Mouse (Mus musculus) kidney, adult 18-20 months (tissue): Measurements from ENCODE around the gene 1700030J22Rik.

Experiments used
- DNase-seq: peaks from one replicate; pipeline ENCODE4 v3.0.0; 2021

1700030J22Rik gene

DNA sequence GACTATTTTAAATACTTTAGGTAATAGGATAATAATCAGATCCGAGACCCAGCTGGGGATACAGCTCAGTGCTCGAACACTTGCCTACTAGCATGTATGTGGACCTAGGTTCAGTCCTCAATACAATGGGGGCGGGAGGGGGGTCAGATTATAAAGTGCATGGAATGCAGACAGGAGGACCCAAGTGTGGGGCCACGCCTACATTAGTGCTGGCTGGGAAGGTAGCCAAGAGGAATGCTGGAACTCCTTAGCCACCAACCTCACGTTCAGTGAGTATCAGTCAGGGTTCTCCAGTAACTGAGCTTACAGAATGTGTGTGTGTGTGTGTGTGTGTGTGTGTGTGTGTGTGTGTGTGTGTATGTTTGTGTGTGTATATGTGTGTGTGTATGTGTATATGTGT, 27.4 kb downstream of the 1700030J22Rik start:
- peak; percentile 49 for DNase-seq

GRCm38 (mm10) chr8:116947589-116947988, 31.2 kb downstream of the 1700030J22Rik start:
- no peak for DNase-seq

- DNase-seq, result no peak
These were observed 31.9 kb downstream of the 1700030J22Rik start for GRCm38 (mm10) chr8:116946851-116947250.

- no peak for DNase-seq
These were observed 32.4 kb downstream of the 1700030J22Rik start for GRCm38 (mm10) chr8:116946268-116946838.

DNA sequence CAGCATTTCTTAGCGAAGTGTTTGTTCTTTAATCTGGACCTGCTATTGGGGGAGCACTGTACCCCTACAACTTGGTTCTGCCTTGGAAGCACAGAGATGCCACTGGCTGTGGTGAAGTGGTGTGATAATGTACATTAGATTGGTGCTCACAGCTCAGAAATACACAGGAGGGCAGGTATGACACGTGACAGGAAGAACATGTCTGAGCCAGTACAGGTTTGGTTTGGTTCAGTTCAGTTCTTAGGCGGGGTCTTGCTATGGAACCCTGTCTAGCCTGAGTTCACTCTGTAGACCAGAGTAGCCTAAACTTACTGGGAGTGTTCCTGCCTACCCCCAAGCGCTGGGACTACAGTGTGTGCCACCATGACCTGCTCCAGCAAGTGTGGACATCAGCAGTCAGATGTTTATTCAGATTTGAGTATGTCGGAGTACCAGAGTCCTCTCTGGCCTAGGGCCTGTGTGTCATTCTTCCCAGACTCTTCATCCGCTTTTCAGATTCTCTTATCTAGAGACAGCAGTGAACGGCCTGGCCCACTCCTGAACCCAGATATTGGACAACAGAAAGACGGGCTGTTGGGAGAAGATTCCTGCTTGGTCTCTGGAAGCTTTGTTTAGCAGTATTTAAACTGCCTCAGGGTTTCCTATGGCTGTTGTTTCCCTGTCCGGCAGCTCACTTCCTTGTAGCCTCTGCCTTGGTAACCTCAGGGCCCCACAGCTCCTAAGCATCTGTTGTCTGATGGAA, 33.4 kb downstream of the 1700030J22Rik start:
- DNase-seq, result no peak

- DNase-seq, result no peak
These were observed 34.4 kb downstream of the 1700030J22Rik start for GRCm38 (mm10) chr8:116944385-116944696.

DNA sequence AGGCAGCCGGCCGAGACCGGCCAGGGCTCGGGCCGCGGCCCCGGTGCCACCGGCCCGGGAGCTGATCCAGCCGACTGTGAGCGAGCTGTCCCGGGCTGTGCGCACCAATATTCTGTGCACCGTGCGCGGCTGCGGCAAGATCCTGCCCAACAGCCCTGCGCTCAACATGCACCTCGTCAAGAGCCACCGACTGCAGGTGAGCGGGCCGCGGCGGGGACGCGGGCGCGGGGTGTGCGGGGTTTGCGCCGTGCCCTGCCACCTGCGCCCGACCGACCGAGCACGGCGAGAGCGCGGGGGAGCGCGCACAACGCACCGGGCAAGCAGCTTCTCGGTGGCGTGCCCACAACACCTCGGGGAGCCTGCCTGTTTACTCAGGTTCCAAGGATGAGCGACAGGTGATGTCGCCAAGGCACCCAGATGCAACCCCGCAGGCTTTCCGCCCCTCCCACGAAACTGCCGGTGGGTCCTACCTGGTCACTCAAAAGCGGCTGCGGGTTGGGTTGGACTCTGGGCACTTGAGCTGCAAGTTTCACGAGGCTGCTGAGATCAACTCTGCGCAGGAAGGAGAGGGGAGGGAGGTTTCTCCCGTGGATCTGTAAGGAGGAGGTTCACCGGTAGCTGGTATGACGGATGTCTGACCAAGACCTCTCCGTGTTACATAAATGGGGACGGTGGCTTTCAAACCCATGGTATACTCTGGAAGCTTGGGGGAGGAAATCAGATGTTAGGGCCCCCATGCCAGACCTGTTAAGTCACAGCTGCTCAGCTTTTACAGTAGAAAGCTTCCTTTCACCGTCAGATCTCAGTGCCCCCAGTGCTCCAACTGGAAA, 35.0 kb downstream of the 1700030J22Rik start:
- peak; percentile 47 for DNase-seq

DNA sequence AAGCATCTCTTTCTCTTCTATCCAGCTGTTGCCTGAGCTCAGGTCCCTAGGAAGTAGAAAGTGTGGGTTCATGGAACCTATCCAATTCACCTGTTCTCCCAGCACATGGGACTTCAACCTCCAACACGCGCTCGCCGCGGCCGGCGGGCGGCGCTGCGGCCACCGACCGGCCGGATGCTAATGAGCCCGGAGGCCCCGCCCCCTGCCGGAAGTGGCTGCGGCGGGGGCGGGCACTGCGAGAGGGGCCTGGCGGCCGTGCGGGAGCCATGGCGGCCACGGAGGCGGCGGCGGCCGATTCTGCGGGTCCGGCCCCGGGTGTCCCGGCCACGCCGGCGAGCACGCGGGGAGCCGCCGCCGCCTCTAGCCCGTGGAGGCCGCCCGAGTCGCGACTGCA, 35.6 kb downstream of the 1700030J22Rik start, which contains the start of gene Atmin:
Gene Atmin (plus strand): TSS at position 233 of the 394 bp plus-strand sequence.
- peak; percentile 88 for DNase-seq

GRCm38 (mm10) chr8:116942284-116943058, 36.3 kb downstream of the 1700030J22Rik start:
- no peak for DNase-seq

GRCm38 (mm10) chr8:116935506-116935905, 43.3 kb downstream of the 1700030J22Rik start:
- DNase-seq, result no peak

DNA sequence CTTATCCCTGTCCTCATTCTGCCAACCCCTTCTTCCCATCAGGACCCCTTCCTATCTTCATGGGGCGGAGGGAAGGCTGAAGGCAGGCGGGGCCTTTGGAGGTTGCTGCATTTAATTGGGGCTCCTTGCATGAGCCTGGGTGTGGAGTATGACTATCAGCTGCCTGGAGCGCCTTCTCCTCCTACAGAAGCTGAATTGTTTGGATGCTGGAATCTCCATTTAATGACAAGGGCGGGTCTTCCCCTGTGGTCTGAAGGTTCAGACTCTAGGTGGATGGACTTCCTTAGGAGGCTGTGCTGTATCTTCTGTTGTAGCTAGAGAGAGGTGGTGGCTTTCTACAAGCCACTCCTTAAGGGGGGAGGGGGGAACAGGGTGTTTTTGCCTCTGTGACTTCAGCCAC, 43.8 kb downstream of the 1700030J22Rik start:
- no peak for DNase-seq

DNA sequence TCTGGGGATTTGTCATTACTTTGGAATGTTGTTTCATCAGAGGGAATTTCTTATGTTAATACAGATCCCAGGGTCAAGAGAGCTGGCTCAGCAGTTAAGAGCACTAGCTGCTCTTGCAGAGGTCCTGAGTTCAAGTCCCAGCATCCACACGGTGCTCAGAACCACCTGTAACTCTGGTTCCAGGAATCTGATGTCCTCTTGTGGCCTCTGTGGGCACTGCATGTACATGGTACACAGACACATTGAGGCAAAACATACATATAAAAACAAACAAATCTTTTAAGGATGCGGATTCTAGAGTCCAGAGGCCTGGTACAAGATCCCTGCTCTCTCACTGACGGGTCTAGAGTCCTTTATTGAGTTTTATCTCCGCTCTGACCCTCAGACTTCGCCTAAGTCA, 50.2 kb downstream of the 1700030J22Rik start:
- DNase-seq, result no peak

DNA sequence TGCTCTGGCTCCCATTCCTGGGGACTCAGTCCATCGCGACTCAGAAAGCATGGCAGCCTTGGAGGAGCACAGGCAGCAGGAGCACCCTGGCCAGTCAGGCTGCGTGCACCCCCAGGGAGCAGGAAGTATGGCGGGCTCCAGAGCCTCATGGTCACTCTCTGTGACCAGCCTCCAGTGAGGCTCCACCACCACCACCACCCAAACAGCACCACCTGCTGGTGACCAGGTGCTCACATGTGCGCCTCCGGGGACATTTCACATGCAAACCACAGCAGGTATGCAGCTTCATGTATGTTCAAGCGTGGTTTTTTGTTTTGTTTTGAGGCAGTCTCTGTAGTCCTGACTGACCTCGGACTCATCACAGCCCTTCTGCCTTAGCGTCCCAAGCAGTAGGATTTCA, 50.9 kb downstream of the 1700030J22Rik start:
- DNase-seq, result peak; percentile 49

DNA sequence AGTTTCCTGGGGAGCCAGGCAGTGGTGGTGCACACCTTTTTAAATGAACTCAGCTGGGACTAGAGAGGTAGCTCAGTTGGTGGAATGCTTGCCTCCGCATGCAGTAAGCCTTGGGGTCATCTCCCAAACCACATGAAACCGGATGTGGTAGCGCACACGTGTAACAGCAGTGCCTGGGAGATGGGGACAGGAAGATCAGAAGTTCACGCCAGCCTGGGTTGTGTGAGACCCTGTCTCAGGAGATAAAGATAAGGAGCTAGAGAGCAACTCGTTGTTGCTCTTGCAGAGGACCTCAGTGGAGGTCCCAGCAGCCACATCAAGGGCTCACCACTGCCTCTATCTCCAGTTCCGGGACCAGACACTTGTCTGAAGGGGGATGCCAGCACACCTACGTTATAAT, 55.2 kb downstream of the 1700030J22Rik start:
- no peak for DNase-seq

GRCm38 (mm10) chr8:116922060-116922757, 56.5 kb downstream of the 1700030J22Rik start:
- peak; percentile 4 for DNase-seq

GRCm38 (mm10) chr8:116921337-116922059, 57.3 kb downstream of the 1700030J22Rik start, which contains the start of the genes Cmc2 and Cenpn:
TSS of gene Cmc2 (minus strand) at chr8:116921455.
TSS of gene Cenpn (plus strand) at chr8:116921730.
- peak; percentile 96 for DNase-seq

DNA sequence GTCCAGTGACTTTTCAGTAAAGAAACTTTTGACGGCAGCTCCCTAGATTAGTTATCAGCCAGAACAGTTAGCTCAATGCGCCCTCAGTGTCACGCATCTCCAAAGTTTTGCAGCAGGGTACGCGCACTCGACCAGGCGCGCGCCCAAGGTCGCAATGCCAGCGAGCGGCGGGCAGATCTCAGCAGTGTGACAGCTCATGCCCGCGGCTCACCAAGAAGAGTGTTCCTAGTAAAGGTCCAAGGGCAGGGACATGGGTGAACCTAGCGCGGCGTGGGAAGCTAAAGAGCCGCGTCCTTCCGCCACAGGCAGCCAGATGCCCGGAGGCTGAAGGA, 57.8 kb downstream of the 1700030J22Rik start:
- no peak for DNase-seq
